Mouse (Mus musculus) hindbrain, embryonic 16.5 days (tissue): ENCODE measurements around the gene Serpinh1. TPM values are rescaled to one million over a fixed set of nuclear protein-coding genes. Genes with fewer than 3 reads are reported as not detected.

ENCODE experiments used
- ATAC-seq: fragments of 200-750 bp; cut with Nextera tagmentation; 2 replicates; pipeline ENCODE4 v1.8.0; 2017; ENCODE audit warnings: moderate TSS enrichment, moderate library complexity
- H3K27ac ChIP-seq: fragments of 300-500 bp; sonication (generic); 2 replicates; pipeline ENCODE4 v1.5.1; 2014; ENCODE audit warnings: low read depth, mild to moderate bottlenecking, control low read depth, low read length, moderate library complexity
- H3K27me3 ChIP-seq: fragments of 300-500 bp; sonication (generic); replicated peaks from 2 replicates; pipeline ENCODE4 v1.6.1; 2014; ENCODE audit warnings: low read length; ENCODE audit not compliant: control insufficient read depth, insufficient read depth
- H3K36me3 ChIP-seq: fragments of 300-500 bp; sonication (generic); 2 replicates; pipeline ENCODE4 v1.6.1; 2014; ENCODE audit warnings: mild to moderate bottlenecking, low read length, moderate library complexity, mixed read lengths; ENCODE audit not compliant: control insufficient read depth, insufficient read depth
- H3K4me1 ChIP-seq: fragments of 300-500 bp; sonication (generic); 2 replicates; pipeline ENCODE4 v1.6.1; 2014; ENCODE audit warnings: low read depth, low read length; ENCODE audit not compliant: control insufficient read depth, insufficient read depth
- H3K4me2 ChIP-seq: fragments of 300-500 bp; sonication (generic); 2 replicates; pipeline ENCODE4 v1.6.1; 2014; ENCODE audit warnings: mild to moderate bottlenecking, low read length, control low read depth, moderate library complexity
- H3K4me3 ChIP-seq: fragments of 300-500 bp; sonication (generic); 2 replicates; pipeline ENCODE4 v1.5.1; 2014; ENCODE audit warnings: mild to moderate bottlenecking, low read length, control low read depth, moderate library complexity
- H3K9ac ChIP-seq: fragments of 300-500 bp; sonication (generic); 2 replicates; pipeline ENCODE4 v1.6.1; 2014; ENCODE audit warnings: low read depth, mild to moderate bottlenecking, control low read depth, low read length, moderate library complexity
- H3K9me3 ChIP-seq: fragments of 300-500 bp; sonication (generic); 2 replicates; pipeline ENCODE4 v1.6.1; 2014; ENCODE audit warnings: mild to moderate bottlenecking, low read length, moderate library complexity; ENCODE audit not compliant: control insufficient read depth
- WGBS: fragments of 180-500 bp; shearing (Covaris S2); extraction: QIAGEN DNeasy Blood & Tissue Kit; methylation state at CpG from one replicate; pipeline ENCODE4 v1.1.7; 2014; 5-methylcytosine and 5-hydroxymethylcytosine counted together
- polyA plus RNA-seq: library from polyadenylated mRNA; unstranded; fragments of >200 nt; fragmentation: Nextera tagmentation; extraction: Ambion mirVana; gene quantifications from 2 replicates; pipeline ENCODE4 v1.2.1, GENCODE M21; 2015

The Serpinh1 gene
- polyA plus RNA-seq, 1 experiment from 2014 or later = 261 TPM

DNA sequence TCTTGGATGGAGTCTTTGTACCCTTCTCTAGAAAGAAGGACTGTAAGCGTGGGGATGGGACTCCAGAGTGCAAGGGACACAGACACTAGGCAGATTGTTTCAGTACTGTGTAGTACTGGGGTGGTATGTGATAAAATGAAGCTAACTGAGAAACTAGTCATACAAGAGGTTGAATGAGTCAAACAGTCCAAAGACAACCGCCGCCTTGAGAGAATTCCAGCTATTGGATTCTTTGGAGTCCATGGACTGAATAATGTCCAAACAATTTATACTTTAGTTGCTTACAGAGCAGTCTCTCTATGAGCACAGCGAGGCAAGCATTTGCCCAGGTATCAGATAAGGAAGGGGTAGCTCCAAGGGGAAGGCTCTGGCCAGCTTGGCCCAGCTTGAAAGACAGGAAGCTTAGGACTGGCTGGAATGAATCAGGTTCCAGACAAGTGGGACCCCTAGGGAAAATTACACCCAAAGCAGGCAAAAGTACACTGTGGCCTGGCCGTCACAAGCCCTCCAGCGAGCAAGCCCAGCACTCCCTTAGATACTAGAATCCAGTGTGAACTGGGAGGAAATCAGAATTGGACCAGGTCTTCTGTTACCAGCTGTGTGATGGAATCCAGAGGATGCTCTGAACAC is 30.2 kb downstream of the Serpinh1 start:
- Histone ChIP-seq H3K27ac (no peak overlapping the region), H3K4me1 (peaks cover 11% of the 10 kb centered on the region; the same call in 1 of the 2 replicates), H3K9me3 (no peaks in the 10 kb centered on the region), H3K4me2 (no peak overlapping the region), H3K36me3 (peaks cover 12% of the 10 kb centered on the region; the same call in 1 of the 2 replicates), H3K9ac (no peak overlapping the region), H3K27me3 (no peaks in the 10 kb centered on the region), H3K4me3 (no peak overlapping the region)
- no peak for ATAC-seq
- 94% methylated on average over 6 of the region's 6 CpGs for WGBS

DNA sequence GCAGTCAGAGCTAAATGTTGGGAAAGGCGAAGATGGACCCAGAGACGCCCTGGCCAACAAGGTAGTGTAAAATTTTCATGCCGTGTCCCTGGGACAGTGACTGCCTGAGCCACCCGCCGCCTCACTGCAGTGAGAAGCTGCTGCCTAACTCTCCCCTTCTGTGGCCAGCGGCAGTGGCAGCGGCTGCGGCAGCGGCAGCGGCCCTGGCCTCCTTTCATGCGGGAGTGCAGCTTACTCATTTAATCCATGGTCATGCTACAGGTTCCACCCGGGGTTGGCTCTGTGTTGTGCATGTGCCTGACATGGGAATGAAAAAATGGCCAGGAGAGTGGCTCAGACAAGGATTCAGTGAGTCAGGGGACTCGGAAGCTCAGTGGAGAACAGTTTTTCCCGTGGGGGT is 32.5 kb downstream of the Serpinh1 start:
- Histone ChIP-seq H3K9ac (no peak overlapping the region), H3K27ac (no peak overlapping the region; the same call in 1 of the 2 replicates), H3K4me1 (peaks cover 11% of the 10 kb centered on the region; the same call in 1 of the 2 replicates), H3K27me3 (no peaks in the 10 kb centered on the region), H3K36me3 (peaks cover 28% of the 10 kb centered on the region), H3K4me3 (no peak overlapping the region), H3K4me2 (no peak overlapping the region), H3K9me3 (no peaks in the 10 kb centered on the region)
- no peak for ATAC-seq
- 37% methylated on average over 14 of the region's 14 CpGs for WGBS

DNA sequence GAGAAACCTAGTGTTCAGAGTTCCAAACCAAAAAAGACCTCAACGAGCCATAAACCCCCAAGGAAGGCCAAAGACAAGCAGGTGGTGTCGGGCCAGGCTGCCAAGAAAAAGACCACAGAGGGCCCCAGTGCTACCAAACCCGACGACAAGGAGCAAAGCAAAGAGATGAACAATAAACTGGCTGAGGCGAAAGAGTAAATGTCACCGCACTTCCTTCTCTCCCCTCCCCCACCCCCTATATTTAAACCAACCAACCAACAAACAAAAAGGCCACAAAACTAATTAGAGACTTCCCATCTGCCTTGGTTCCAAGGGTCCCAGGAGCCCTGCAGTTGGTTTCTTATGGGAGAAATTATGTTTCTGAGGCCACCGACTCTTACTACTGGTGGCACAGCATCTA is 35.6 kb downstream of the Serpinh1 start:
- H3K27ac ChIP-seq = no peak overlapping the region
- H3K4me2 ChIP-seq = no peak overlapping the region
- H3K4me3 ChIP-seq = no peak overlapping the region
- no peaks in the 10 kb centered on the region for H3K9me3 ChIP-seq
- WGBS = 49% methylated on average over 7 of the region's 7 CpGs
- no peak overlapping the region for H3K9ac ChIP-seq
- H3K27me3 ChIP-seq = no peaks in the 10 kb centered on the region
- peaks cover 28% of the 10 kb centered on the region for H3K36me3 ChIP-seq
- ATAC-seq = no peak
- H3K4me1 ChIP-seq = peaks cover 19% of the 10 kb centered on the region

DNA sequence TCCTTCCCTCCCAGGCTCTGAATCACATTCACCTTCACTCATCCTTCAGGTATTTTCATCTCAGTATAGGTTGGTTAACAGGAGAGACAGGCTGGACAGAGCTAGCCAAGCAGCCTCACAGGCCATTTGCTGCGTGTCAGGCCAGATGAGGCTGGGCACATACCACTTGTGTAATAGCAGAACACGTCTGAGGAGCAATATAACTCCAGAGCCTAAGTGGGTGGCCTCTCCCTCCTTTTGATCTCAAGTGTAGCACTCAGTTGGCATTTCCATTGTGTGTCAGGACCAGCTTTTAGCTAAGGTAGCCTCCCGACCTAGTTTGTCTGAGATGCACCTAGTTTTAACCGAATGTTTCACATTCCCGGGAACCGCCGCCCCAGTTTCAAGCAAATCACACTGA is 36.8 kb downstream of the Serpinh1 start:
- Histone ChIP-seq H3K9ac (no peak overlapping the region), H3K4me1 (peaks cover 31% of the 10 kb centered on the region), H3K4me2 (no peak overlapping the region), H3K9me3 (no peaks in the 10 kb centered on the region), H3K4me3 (no peak overlapping the region), H3K27ac (0 out of 2 replicates have a peak overlapping the region, but pooled peaks have one; percentile 20), H3K36me3 (peaks cover 22% of the 10 kb centered on the region), H3K27me3 (no peaks in the 10 kb centered on the region)
- 83% methylated on average over 7 of the region's 7 CpGs for WGBS
- ATAC-seq = no peak

DNA sequence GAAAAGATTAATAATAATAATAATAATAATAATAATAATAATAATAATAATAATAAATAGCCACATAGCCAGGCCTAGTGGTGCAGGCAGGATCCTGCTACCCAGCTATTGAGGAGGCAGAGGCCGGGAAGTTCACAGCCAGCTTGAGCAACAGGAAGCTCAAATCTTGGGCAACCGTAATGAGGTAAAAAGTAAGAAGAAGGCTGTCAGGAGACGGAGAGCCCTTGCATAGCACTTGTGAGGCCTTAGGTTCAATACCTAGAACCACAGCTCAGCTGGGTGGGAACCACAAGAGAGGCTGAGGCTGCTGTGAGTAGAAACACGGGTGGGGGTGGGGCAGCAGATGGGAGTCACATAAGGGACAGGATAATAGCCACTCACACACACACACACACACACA is 38.5 kb downstream of the Serpinh1 start:
- no peaks in the 10 kb centered on the region for H3K9me3 ChIP-seq
- WGBS = 81% methylated on average over 4 of the region's 4 CpGs
- peaks cover 22% of the 10 kb centered on the region for H3K36me3 ChIP-seq
- no peak overlapping the region for H3K27ac ChIP-seq
- no peaks in the 10 kb centered on the region for H3K27me3 ChIP-seq
- no peak overlapping the region for H3K4me2 ChIP-seq
- ATAC-seq = no peak
- H3K4me3 ChIP-seq = no peak overlapping the region
- peaks cover 26% of the 10 kb centered on the region for H3K4me1 ChIP-seq
- no peak overlapping the region for H3K9ac ChIP-seq

DNA sequence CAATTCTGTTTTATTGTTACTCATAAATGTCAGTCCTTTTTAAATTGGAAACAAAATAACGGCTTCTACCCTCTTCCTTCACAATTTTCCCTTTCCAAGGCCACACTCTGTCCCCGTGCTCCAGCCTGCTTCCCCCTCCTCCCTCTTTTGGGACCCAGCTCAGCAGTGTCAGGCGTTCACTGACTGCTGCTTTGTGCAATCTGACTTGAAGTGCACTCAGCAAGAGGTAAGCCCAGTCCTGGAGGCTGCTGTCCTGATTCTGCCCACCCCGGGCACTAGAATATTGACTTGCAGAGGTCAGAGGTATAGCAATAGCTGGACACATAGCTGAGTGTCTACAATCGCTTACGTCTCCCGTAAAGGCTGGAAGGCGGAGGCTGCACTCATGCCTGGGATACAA is 39.8 kb downstream of the Serpinh1 start:
- Histone ChIP-seq H3K9me3 (no peaks in the 10 kb centered on the region), H3K27ac (peak overlapping the region; percentile 77), H3K4me2 (no peak overlapping the region; the same call in 1 of the 2 replicates), H3K4me3 (no peak overlapping the region), H3K9ac (no peak overlapping the region; the same call in 1 of the 2 replicates), H3K4me1 (peaks cover 26% of the 10 kb centered on the region), H3K36me3 (peaks cover 17% of the 10 kb centered on the region), H3K27me3 (no peaks in the 10 kb centered on the region)
- no peak for ATAC-seq
- 38% methylated on average over 8 of the region's 8 CpGs for WGBS

DNA sequence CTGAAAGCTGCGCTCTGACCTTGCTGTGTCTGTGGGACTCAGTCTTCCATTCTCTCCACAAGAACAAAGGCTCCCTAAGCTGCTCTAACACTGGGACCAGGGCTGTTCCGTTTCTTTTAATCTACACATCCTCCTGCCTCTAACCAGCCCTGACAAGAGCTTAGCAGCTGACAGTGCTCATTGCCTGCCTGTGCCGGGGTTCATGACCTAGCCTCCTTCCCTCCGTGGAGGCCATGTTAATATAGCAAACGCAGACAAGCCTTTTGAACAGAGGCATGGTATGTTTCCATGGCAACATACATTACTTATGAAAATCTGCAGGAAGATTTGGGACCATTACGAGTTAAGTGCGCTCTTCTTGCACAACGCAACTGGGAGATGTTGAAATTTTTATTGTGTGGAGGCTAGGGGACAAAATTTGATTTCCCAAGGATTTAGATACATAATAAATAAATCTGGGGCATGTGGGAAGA is 40.3 kb downstream of the Serpinh1 start:
- H3K9me3 ChIP-seq = no peaks in the 10 kb centered on the region
- H3K4me3 ChIP-seq = no peak overlapping the region
- peaks cover 17% of the 10 kb centered on the region for H3K36me3 ChIP-seq
- ATAC-seq = peak; percentile 67
- peaks cover 26% of the 10 kb centered on the region for H3K4me1 ChIP-seq
- peak overlapping the region; percentile 22 for H3K4me2 ChIP-seq
- peak overlapping the region; percentile 77 for H3K27ac ChIP-seq
- no peaks in the 10 kb centered on the region for H3K27me3 ChIP-seq
- 14% methylated on average over 8 of the region's 8 CpGs for WGBS
- peak overlapping the region; percentile 15; the same call in 1 of the 2 replicates for H3K9ac ChIP-seq

DNA sequence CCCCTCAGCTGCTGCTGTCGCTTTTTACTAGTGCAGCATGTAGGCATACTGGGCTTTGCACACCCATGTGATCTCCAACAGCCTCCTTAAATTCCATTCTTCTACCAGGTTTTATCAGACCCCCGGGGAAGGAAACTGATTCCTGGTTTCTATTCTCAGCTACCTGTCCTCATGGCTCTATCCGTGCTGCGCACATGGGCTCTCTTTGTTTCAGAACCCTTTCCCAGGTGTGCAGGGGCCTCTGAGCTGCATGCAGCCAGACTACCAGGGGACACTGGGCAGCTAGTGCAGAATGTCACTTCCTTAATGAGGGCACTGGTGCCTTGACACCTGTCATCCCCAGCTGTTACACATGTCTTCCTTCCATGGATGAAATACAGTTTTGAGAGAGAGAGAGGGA is 41.0 kb downstream of the Serpinh1 start:
- H3K27ac ChIP-seq = peak overlapping the region; percentile 77
- peak; percentile 60 for ATAC-seq
- H3K4me3 ChIP-seq = no peak overlapping the region
- H3K4me2 ChIP-seq = 0 out of 2 replicates have a peak overlapping the region, but pooled peaks have one; percentile 3
- peaks cover 26% of the 10 kb centered on the region for H3K4me1 ChIP-seq
- H3K27me3 ChIP-seq = no peaks in the 10 kb centered on the region
- 32% methylated on average over 4 of the region's 4 CpGs for WGBS
- H3K9ac ChIP-seq = peak overlapping the region; percentile 2; the same call in 1 of the 2 replicates
- no peaks in the 10 kb centered on the region for H3K9me3 ChIP-seq
- H3K36me3 ChIP-seq = peaks cover 13% of the 10 kb centered on the region

DNA sequence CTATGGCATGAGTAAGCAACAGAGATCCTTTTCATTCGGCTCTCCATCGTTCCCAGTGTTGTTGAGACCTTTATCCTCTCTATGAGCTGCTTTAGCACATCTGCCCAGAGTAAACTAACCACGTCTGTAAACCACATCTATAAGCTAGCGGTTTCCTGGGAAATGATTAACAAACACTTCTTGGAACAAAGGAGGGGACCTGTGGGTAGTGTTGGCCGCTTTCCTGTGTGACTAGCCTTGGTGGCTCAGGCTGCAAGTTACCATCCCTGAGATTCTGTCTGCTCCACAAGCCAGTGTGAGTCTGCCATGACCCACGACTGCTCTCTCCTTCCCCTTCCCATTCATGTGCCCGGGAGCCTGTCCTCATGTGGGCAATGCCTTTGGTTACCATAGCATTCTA is 41.6 kb downstream of the Serpinh1 start:
- H3K36me3 ChIP-seq = peaks cover 8% of the 10 kb centered on the region
- H3K9me3 ChIP-seq = no peaks in the 10 kb centered on the region
- peak overlapping the region; percentile 5; the same call in 1 of the 2 replicates for H3K9ac ChIP-seq
- H3K27me3 ChIP-seq = no peaks in the 10 kb centered on the region
- peak overlapping the region; percentile 77 for H3K27ac ChIP-seq
- no peak overlapping the region for H3K4me3 ChIP-seq
- H3K4me1 ChIP-seq = peaks cover 29% of the 10 kb centered on the region
- 20% methylated on average over 7 of the region's 7 CpGs for WGBS
- H3K4me2 ChIP-seq = peak overlapping the region; percentile 6; the same call in 1 of the 2 replicates
- no peak for ATAC-seq
